Mouse (Mus musculus) kidney, adult 11 months (tissue): ENCODE results near the gene Ccdc59.

Experiments
- DNase-seq: peaks from one replicate; pipeline ENCODE4 v3.0.0; 2022

Gene Ccdc59

DNA sequence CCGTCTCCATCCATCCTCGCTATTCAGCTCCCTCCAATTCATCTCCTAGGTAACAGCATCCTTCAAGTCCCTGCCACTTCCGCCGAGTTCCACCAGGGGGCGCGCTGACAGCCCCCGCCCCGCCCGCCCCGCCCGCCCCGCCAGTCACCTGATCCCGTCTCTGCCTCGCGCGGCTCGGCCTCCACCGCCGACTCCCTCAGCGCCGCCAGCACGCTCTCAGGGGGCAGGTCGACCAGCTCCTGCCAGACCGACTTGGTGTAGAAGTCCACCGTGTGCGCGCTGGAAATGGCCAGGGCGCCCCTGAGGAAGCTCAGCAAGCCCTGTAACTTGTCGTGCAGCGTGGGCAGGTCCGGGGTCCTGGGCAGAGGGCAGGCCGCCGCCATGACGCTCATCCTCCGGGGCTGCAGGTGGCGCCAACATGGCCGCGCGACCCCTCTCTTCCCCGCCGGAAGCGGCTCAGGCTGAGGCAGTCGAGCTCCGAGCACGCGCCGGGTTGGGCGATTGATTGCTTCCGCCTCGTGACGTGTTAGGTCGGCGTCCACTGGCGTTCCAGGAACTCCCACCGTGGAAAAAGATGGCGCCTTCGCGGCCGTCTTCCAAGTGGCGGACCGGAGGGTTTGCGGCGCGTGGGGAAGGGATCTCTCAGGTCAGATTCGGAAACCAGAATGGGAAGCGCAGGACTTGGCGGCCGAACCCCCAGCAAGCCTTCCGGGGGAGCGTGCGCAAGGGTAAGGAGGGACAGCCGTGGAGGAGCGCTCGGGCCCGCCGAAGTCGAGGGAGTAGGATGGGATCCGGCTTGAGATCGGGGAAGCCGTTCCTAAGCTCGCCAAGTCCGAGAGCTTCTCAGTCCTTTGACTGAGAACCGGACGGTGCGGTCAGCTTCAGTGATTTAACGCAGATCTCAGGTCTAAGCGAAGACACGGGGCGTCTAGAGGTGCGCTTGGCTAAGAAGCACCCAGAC is at the start of gene Ccdc59, which contains the start of gene Mettl25:
Gene Ccdc59 (plus strand): TSS at position 140 of the 961 bp plus-strand sequence.
Gene Mettl25 (minus strand): TSS at position 453 of the 961 bp plus-strand sequence.
- DNase-seq, result peak; percentile 95

DNA sequence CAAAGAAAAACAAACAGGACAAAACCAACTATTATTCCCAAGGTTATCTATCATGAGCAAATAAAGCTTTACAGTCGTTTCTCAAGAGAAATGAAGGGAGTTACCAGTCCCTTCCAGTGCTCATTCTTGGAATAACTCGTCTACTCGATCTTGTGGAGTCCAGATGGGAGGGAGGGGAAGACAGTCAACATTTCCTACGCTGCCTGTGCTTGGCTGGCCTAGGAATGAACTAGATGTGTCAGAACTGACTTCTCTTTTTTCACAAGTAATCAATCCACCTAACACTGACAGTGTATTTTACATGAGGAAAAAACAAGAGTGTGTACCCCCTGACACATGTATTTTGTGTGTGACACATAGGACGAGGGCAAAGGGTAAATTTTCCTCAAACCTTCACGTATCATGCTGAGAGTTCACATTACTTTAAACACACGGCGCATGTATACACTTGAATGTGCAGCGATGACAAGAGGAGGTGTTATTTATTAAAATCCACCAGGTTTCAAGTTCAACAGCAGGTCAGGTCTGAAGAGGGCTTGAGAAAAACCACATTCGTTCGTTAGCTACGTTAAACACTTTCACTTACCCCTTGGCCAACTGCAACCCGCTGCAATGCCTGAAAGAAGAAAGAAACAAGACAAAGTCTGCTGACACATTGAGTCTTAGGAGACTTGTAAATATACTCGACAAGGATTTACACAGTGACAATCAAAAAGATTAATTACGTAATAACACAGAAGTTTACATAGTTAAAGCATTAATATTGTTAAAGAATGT is 46.9 kb upstream of the Ccdc59 start:
- no peak for DNase-seq

DNA sequence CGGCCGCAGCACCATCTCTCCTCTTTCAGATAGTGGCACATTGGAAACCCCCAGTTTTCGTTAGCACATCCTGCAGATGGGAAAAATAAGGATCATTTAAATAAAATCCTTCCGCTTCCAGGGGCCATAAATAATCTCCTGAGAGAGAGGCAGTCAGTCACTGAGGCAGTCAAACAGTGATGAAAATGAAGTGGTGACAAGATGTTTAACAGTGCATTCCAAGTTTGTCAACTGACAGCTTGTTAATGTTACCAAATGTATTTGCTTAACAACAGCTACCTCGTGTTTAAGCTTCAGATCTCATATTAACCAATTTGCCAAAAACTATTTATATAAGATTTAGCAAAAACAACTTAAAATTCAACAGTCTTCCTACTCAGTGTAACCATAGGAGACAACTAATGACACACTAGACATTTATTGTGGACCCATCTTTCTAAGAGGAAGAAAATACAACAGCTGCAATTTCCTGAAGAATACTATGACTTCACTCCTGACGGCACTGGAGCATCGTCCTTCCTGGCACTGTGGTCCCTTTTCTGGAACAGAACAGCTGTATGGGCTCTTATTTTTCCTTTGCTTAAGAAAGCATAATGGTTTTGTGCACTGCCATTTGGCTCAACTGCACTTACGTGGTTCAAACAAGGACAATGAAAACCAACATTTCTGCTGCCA is 43.5 kb upstream of the Ccdc59 start:
- no peak for DNase-seq

DNA sequence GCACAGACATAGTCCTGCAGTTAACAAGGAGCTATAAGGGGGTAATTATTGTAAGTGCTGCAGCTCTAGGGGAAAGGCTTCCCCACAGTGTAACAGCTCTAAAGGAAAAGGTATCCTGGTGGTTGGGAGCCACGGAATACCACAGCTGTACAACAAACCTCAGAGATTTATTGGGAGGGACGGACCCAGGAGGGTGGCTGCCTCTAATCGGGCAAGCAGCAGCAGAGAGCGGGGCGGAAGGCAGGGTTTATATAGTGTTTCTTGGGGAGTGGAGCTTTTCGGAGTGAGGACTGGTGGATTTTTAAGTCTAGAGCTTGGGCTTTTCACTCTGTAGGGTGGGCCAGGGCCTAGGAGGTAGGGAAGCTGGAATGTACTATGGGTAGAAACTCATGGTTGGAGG is 39.7 kb upstream of the Ccdc59 start:
- no peak for DNase-seq

DNA sequence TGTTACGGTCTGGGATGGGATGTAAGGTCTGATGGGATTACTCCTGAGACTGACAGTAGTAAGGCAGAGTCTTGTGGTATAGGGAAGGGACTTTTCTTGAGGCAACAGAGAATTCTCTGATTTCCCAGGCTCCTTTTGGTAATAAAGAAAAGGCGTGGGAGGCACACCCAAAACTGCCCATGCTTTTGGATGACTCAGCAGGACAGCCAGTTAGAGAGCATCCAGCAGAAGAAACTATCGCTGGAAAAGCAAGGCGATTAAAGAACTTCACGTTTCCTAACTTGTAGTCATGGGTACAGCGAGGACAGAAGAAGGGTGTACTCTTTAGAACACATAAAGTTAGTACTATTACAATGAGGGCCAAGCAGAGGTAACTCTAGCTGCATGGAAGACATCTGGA is 38.7 kb upstream of the Ccdc59 start:
- DNase-seq, result no peak

DNA sequence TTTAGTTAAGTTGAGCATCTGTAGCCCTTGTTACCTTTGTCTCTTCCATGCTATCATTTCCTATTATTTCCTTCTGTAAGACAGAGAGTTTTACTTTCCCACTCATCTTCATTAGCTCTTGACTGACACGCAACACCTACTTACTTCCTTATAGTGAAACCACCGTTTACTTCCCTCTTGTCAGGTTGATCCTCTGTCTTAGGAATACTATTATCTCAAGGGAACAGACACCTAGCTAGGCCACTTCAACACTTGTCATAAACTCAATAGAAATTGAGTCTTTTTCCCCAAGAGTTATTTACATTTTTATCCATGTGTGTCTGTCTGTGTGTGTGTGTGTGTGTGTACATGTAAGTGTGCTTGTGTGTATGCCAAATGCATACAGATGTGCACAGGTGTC is 37.4 kb upstream of the Ccdc59 start:
- DNase-seq, result no peak

DNA sequence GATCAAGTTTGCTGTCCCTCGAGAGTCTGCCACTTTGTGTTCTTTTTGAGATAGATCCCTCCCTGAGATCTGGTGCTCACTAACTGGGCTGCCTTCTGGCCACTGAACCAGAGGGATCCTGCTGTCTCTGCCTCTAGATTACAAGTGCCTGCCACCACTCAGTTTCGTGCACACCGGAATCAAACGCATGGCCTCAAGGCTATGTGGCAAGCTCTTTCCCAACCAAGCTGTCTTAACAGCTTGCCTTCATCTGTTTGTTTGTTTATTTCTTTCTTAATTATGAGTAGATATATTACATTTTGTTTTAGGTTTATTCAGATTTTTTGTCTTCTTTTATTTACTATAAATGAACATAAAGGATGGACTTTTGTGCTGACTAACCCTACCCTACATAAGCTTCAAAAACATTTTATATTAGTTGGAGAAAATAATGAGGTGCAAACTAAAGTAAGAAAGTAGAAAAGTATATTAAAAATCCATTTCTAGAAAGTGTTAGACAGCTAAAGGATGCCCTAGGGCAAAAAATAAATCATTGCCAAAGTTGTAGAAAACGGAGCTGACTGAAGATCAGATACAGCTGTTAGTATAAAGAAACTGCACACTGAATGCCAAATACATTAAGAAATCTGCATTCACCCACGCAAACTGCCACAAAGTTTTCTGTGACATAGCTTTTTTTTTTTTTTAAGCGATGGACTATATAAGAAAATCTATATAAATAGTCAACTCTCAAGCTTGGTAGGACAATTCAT is 34.4 kb upstream of the Ccdc59 start:
- DNase-seq, result no peak

DNA sequence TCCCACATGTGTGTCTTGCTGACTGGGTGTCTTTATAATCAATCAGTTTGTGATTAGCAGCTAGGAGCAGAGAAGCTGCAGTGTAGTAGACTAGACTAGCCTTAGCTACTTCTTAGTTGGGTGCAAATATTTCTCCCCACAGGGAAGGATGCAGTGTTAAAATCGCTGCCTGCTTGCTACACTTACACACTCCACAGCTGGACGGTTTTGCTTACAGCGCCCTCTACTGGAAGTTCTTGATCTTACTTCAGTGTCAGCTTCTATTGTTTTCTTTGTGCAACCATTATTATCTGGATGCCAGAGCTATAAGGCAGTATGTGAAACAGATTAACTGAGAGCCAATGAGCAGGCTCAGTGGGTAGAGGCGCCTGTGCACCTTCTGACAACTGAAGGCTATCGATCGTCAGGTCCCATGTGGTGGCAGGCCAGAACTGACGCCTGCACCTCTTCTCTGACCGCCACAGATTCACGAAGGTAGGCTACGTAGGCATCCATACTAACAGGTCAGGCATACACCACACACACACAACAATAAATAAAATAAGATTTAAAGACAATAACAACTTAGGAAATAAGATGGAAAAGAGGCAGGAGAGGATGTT is 6.1 kb upstream of the Ccdc59 start:
- no peak for DNase-seq

DNA sequence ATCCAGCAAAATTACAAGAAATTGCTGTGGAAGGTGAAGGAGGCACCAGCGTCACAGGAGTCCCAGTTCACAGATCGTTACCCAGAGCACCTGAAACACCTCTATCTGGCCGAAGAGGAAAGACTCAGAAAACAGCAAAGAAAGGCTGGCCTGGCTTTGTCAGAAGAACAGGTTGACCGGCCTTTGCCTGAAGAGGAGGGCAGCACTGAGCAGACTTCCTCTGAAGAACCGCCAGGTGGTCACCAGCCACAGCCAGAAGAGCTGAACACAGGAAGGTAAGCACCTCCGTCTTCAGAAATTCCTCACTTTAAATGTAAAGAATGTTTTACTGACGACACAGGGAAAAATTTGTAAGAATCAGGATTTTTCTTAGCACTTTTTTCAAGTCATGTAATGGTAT is 1.7 kb downstream of the Ccdc59 start:
- no peak for DNase-seq

DNA sequence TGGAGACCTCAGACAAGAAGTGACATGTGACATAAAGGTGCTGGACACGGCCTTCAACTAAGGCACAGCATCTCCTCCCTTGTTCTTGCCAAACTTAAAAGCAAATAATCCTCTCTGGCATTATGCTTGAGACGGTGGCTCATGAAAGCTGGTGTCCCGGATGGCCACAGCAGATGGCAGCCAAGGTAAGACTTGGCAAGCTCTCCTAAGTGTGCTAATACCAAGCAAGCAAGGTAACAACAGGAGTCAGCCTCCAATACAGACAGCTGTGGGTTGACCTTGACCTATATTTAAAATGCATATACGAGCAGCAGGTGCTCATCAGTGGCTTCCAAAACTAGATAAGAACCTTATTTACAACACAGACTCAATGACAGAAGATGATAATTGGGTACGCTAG is 9.4 kb downstream of the Ccdc59 start:
- no peak for DNase-seq

DNA sequence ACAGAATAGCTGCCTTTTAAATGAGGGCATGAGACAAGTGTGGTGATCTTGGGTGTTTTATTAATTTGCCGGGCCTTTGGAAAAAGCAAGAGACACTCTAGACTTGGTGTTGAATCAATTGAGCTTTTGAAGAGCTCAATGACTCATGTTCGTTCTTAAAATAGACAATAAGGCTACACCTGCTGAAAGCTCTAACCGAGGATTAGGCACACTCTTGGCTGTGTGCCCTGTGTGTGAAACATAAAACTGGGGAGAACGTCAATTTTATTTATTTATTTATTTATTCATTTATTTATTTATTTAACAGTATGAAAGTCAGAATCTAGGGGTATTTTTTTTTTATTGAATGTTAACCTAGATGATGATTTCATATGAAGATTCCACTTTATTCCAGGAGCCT is 10.3 kb downstream of the Ccdc59 start:
- no peak for DNase-seq

DNA sequence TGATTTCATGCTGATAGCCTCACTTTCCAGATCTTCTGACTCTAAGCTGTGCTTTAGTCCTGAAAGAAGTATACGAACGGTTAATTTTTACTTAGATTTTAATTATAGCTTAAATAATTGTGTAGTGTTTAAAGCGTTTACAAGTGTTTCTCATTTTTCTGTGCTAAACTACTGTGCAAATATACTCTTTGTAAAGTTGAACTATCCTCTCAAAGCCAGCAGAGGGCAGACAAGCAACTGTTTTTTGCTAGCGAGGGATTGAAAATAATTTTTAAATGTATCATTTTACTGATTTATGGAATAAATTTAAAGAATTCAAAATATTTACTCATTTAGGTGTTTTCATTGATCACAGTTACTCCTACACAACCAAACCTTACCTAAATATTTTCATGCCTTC is 26.4 kb downstream of the Ccdc59 start:
- DNase-seq, result no peak
